ENCODE assay signal across 12 mouse cellular contexts in genomic region chr9:92950092-92950491, GRCm38 (mm10).
DNase-seq lines count a peak whose midpoint lies in the region; ATAC-seq and TF ChIP-seq lines count a peak whose summit lies in the region.
"Had no signal": no experiment of that assay in that cellular context is flagged by ENCODE, and none has a peak within 500 bp of the region (broad histone marks: within the 10 kb centered on the region; RNA-seq: fewer than 3 reads in every experiment).

No protein-coding gene starts in this region.

- no peaks in the 10 kb centered on the region for H3K36me3 ChIP-seq in kidney, embryonic 16.5 days (ENCODE audit: insufficient read depth, low read length)
- H3K36me3 ChIP-seq in myocyte (ENCODE audit: control insufficient read depth, insufficient read depth) = no peaks in the 10 kb centered on the region
- H3K36me3 ChIP-seq: limb, embryonic 10.5 days; lung, embryonic 15.5 days had no signal

- TF ChIP-seq CTCF in cerebellum, adult 2 months (IDR thresholded peaks at IDR 0.05; ENCODE audit: borderline replicate concordance, insufficient read depth, low read depth, low read length) = peak; percentile 50; the same call in 1 of the 2 replicates

- TF ChIP-seq POLR2A in cerebellum, adult 2 months (IDR thresholded peaks at IDR 0.05; ENCODE audit: borderline replicate concordance, insufficient read depth, low read length) = no peak
- TF ChIP-seq POLR2A in myocyte (IDR thresholded peaks at IDR 0.05; ENCODE audit: insufficient read length, low read depth) = no peak

- no peak for ATAC-seq in kidney, embryonic 16.5 days (ENCODE audit: low FRiP score, low TSS enrichment)

- H3K79me2 ChIP-seq in myocyte (ENCODE audit: control insufficient read depth, insufficient read depth) = no peaks in the 10 kb centered on the region

- DNase-seq in cerebellum, adult 2 months = peak in 1 of 2 experiments; percentile 11
- DNase-seq in cerebellum, adult 8-10 months = no peak
- peak; percentile 1 to 7 for DNase-seq in kidney, postnatal 36 days
- DNase-seq in cerebellum, postnatal 36 days = peak; percentile 3 to 9
- DNase-seq in frontal cortex, postnatal 25 days (ENCODE audit: low spot score in 2 of 2) = no peak
- DNase-seq in frontal cortex, adult 2 months (ENCODE audit: extremely low spot score in 1 of 2, low spot score in 1 of 2) = no peak
- DNase-seq: adrenal gland, postnatal 36 days; gastrocnemius, postnatal 25 days had no signal

- H3K4me2 ChIP-seq in kidney, embryonic 16.5 days (replicated peaks; ENCODE audit: low read depth, low read length) = no peak overlapping the region
- H3K4me2 ChIP-seq in myocyte (ENCODE audit: low read depth) = no peak overlapping the region
- H3K4me2 ChIP-seq: lung, embryonic 15.5 days had no signal

- H3ac ChIP-seq in myocyte (ENCODE audit: control insufficient read depth, insufficient read length) = no peak overlapping the region

- H3K27me3 ChIP-seq in cerebellum, adult 2 months (ENCODE audit: control insufficient read depth, insufficient read depth, low read length) = no peaks in the 10 kb centered on the region
- no peaks in the 10 kb centered on the region for H3K27me3 ChIP-seq in kidney, embryonic 16.5 days (ENCODE audit: insufficient read depth, low read length)
- no peaks in the 10 kb centered on the region for H3K27me3 ChIP-seq in myocyte (ENCODE audit: control insufficient read depth, insufficient read depth, insufficient read length)
- H3K27me3 ChIP-seq: lung, embryonic 15.5 days had no signal

- H3K9me3 ChIP-seq in kidney, embryonic 16.5 days (ENCODE audit: low read length) = no peaks in the 10 kb centered on the region
- H3K9me3 ChIP-seq: limb, embryonic 10.5 days; lung, embryonic 15.5 days had no signal

- H3K27ac ChIP-seq in cerebellum, adult 2 months (ENCODE audit: insufficient read depth, low read length) = no peak overlapping the region
- H3K27ac ChIP-seq in kidney, embryonic 16.5 days (ENCODE audit: low read length) = no peak overlapping the region
- H3K27ac ChIP-seq: limb, embryonic 10.5 days; lung, embryonic 15.5 days had no signal

- no peak overlapping the region for H3K4me3 ChIP-seq in cerebellum, adult 2 months (replicated peaks; ENCODE audit: insufficient read depth, low read depth, low read length)
- H3K4me3 ChIP-seq in kidney, embryonic 16.5 days (ENCODE audit: low read length) = no peak overlapping the region
- no peak overlapping the region for H3K4me3 ChIP-seq in myocyte
- H3K4me3 ChIP-seq: limb, embryonic 10.5 days; lung, embryonic 15.5 days had no signal

- H3K9ac ChIP-seq in kidney, embryonic 16.5 days (replicated peaks; ENCODE audit: low read length) = no peak overlapping the region
- H3K9ac ChIP-seq: lung, embryonic 15.5 days had no signal

- no peaks in the 10 kb centered on the region for H3K4me1 ChIP-seq in cerebellum, adult 2 months (ENCODE audit: control insufficient read depth, insufficient read depth, low read length)
- no peaks in the 10 kb centered on the region for H3K4me1 ChIP-seq in kidney, embryonic 16.5 days (ENCODE audit: insufficient read depth, low read length)
- H3K4me1 ChIP-seq: limb, embryonic 10.5 days; lung, embryonic 15.5 days had no signal

TF ChIP-seq in myocyte, 11 proteins besides CTCF, POLR2A, EP300 and RAD21:
- TF ChIP-seq MYOD1 (IDR thresholded peaks at IDR 0.05; ENCODE audit: control insufficient read depth in 1 of 3, insufficient read length in 2 of 3, low read depth in 2 of 3) = peak in 2 of 3 experiments; percentile 4 to 30
- TF ChIP-seq MYOG (IDR thresholded peaks at IDR 0.05; ENCODE audit: control insufficient read depth in 1 of 3, insufficient read depth in 1 of 3, insufficient read length in 2 of 3, low read depth in 2 of 3) = no peak

Comparison
In these comparisons a context has a peak if more than half of its experiments do, and no peak if none do; other contexts are left out.
1. DNase-seq: peak in kidney, postnatal 36 days (2 of 2) and cerebellum, postnatal 36 days (2 of 2); none in cerebellum, adult 8-10 months (single experiment), frontal cortex, postnatal 25 days (0 of 2) and frontal cortex, adult 2 months (0 of 2).